Mouse (Mus musculus) Patski (cell line): ENCODE measurements around the gene Ccdc183. TPM values are rescaled to one million over a fixed set of nuclear protein-coding genes. Genes with fewer than 3 reads are reported as not detected.

Experiments used
- ATAC-seq: fragments of 100-300 bp; one replicate; pipeline ENCODE4 v1.8.0; 2021
- CTCF ChIA-PET: fragments of 350-600 bp; sonication (Branson Sonifier 250); formaldehyde crosslinking; loops from one replicate; lab custom pipeline; 2022; ENCODE audit warnings: inconsistent platforms; lab: Charles Lee
- POLR2A ChIA-PET: fragments of 350-600 bp; sonication (Branson Sonifier 250); formaldehyde crosslinking; loops from one replicate; lab custom pipeline; 2022; ENCODE audit warnings: antibody characterized with exemption, inconsistent platforms; lab: Charles Lee
- DNase-seq: peaks from one replicate; pipeline ENCODE4 v3.0.0-alpha.2; 2011; ENCODE audit warnings: low read depth, low spot score
- H3K27me3 ChIP-seq: fragments of 371-371 bp; one replicate; pipeline ENCODE4 v1.5.1; 2021
- CTCF ChIP-seq: fragments of 100-300 bp; IDR thresholded peaks from one replicate; pipeline ENCODE4 v1.5.1; 2021
- in situ Hi-C: fragments of 300-500 bp; cut with MboI; formaldehyde crosslinking; loops from 3 replicates; pipeline ENCODE4 v1.11.1; 2018; ENCODE audit warnings: low pct_unique_long_range_greater_than_20kb, mixed read lengths
- polyA plus RNA-seq: library from polyadenylated mRNA; unstranded; gene quantifications from one replicate; pipeline ENCODE4 v1.2.3, GENCODE M21; 2021

Gene Ccdc183
- polyA plus RNA-seq, 1 experiment from 2014 or later: 0.36 TPM

- POLR2A ChIA-PET: interaction anchor here (0.6 kb wide), 1 partner anchor 363 kb away, joined by 5 read pairs; no protein-coding TSS in a partner anchor
- ATAC-seq (no peak), DNase-seq (no peak)
- in situ Hi-C loops: no loop called here
- TF ChIP-seq CTCF: peak; percentile 60
- peaks cover 11% of the 10 kb centered on the region for H3K27me3 ChIP-seq
- CTCF ChIA-PET: no interaction called here
These were observed 22.4 kb upstream of the Ccdc183 start for GRCm38 (mm10) chr2:25639890-25640289.

- in situ Hi-C loops: no loop called here
- DNase-seq (no peak), ATAC-seq (no peak)
- CTCF ChIA-PET: no interaction called here
- TF ChIP-seq CTCF: no peak
- POLR2A ChIA-PET: no interaction called here
- peaks cover 12% of the 10 kb centered on the region for H3K27me3 ChIP-seq
These were observed 16.6 kb upstream of the Ccdc183 start for GRCm38 (mm10) chr2:25634046-25634445.

- no peak for ATAC-seq
- in situ Hi-C loops: no loop called here
- peaks cover 12% of the 10 kb centered on the region for H3K27me3 ChIP-seq
- CTCF ChIA-PET: no interaction called here
- TF ChIP-seq CTCF: no peak
- POLR2A ChIA-PET: no interaction called here
- DNase-seq: no peak
These were observed 16.1 kb upstream of the Ccdc183 start for GRCm38 (mm10) chr2:25633616-25634015.

GRCm38 (mm10) chr2:25628738-25629137 lies 11.3 kb upstream of the Ccdc183 start:
- DNase-seq (no peak), ATAC-seq (no peak)
- in situ Hi-C loops: no loop called here
- ChIA-PET POLR2A (no interaction called here), CTCF (no interaction called here)
- H3K27me3 ChIP-seq: peaks cover 22% of the 10 kb centered on the region
- no peak for TF ChIP-seq CTCF

- ChIA-PET CTCF (interaction anchor here (0.7 kb wide), 1 partner anchor 29 kb away, joined by 3 read pairs; no protein-coding TSS in a partner anchor), POLR2A (no interaction called here)
- no peak for TF ChIP-seq CTCF
- DNase-seq: no peak
- H3K27me3 ChIP-seq: peaks cover 19% of the 10 kb centered on the region
- in situ Hi-C loops: no loop called here
- ATAC-seq: no peak
These were observed 10.3 kb upstream of the Ccdc183 start, which contains the start of gene Fcna for GRCm38 (mm10) chr2:25627811-25628210. Gene Fcna (minus strand): TSS chr2:25628030.

- ChIA-PET CTCF (no interaction called here), POLR2A (no interaction called here)
- ATAC-seq (no peak), DNase-seq (no peak)
- peaks cover 19% of the 10 kb centered on the region for H3K27me3 ChIP-seq
- no peak for TF ChIP-seq CTCF
- in situ Hi-C loops: no loop called here
These were observed 8.5 kb upstream of the Ccdc183 start for GRCm38 (mm10) chr2:25625986-25626385.

GRCm38 (mm10) chr2:25621229-25622200 lies 4.0 kb upstream of the Ccdc183 start, which contains the start of gene Tmem141:
Gene Tmem141 (minus strand): TSS chr2:25622005.
- POLR2A ChIA-PET: interaction anchor here (1.2 kb wide), 1 partner anchor 12 kb away, joined by 4 read pairs; no protein-coding TSS in a partner anchor
- CTCF ChIA-PET: interaction anchor here (2.1 kb wide), 1 partner anchor 9 kb away, joined by 4 read pairs; no protein-coding TSS in a partner anchor
- DNase-seq (no peak), ATAC-seq (peak; percentile 67)
- TF ChIP-seq CTCF: no peak
- in situ Hi-C loops: no loop called here
- H3K27me3 ChIP-seq: peaks cover 10% of the 10 kb centered on the region

- TF ChIP-seq CTCF: no peak
- CTCF ChIA-PET: interaction anchor here (2.1 kb wide), 1 partner anchor 9 kb away, joined by 4 read pairs; no protein-coding TSS in a partner anchor
- no peak for ATAC-seq
These were observed 3.4 kb upstream of the Ccdc183 start for GRCm38 (mm10) chr2:25620852-25621228.

GRCm38 (mm10) chr2:25620386-25620785 lies 2.9 kb upstream of the Ccdc183 start:
- ChIA-PET CTCF (interaction anchor here (2.1 kb wide), 1 partner anchor 8 kb away, joined by 4 read pairs; no protein-coding TSS in a partner anchor), POLR2A (interaction anchor here (1.2 kb wide), 1 partner anchor 11 kb away, joined by 4 read pairs; no protein-coding TSS in a partner anchor)
- no peak for DNase-seq
- in situ Hi-C loops: no loop called here
- ATAC-seq: no peak
- peaks cover 7% of the 10 kb centered on the region for H3K27me3 ChIP-seq
- TF ChIP-seq CTCF: no peak

More at GRCm38 (mm10) chr2:25620852-25621228, 3.4 kb upstream of the Ccdc183 start:
- peaks cover 7% of the 10 kb centered on the region for H3K27me3 ChIP-seq
- in situ Hi-C loops: no loop called here
- POLR2A ChIA-PET: interaction anchor here (1.2 kb wide), 1 partner anchor 12 kb away, joined by 4 read pairs; no protein-coding TSS in a partner anchor
- DNase-seq: no peak

GRCm38 (mm10) chr2:25616398-25616797 lies 1.1 kb downstream of the Ccdc183 start:
- ChIA-PET CTCF (no interaction called here), POLR2A (interaction anchor here (0.6 kb wide), 1 partner anchor 683 kb away, joined by 3 read pairs; no protein-coding TSS in a partner anchor)
- DNase-seq (no peak), ATAC-seq (no peak)
- in situ Hi-C loops: no loop called here
- TF ChIP-seq CTCF: no peak
- H3K27me3 ChIP-seq: no peaks in the 10 kb centered on the region
